Mouse (Mus musculus): ENCODE results near the gene Fam71e1. TPM values are rescaled to one million over a fixed set of nuclear protein-coding genes. Genes with fewer than 3 reads are reported as not detected.

Gene Fam71e1
- polyA plus RNA-seq, 1 experiment from 2014 or later: 11.1 TPM

DNA sequence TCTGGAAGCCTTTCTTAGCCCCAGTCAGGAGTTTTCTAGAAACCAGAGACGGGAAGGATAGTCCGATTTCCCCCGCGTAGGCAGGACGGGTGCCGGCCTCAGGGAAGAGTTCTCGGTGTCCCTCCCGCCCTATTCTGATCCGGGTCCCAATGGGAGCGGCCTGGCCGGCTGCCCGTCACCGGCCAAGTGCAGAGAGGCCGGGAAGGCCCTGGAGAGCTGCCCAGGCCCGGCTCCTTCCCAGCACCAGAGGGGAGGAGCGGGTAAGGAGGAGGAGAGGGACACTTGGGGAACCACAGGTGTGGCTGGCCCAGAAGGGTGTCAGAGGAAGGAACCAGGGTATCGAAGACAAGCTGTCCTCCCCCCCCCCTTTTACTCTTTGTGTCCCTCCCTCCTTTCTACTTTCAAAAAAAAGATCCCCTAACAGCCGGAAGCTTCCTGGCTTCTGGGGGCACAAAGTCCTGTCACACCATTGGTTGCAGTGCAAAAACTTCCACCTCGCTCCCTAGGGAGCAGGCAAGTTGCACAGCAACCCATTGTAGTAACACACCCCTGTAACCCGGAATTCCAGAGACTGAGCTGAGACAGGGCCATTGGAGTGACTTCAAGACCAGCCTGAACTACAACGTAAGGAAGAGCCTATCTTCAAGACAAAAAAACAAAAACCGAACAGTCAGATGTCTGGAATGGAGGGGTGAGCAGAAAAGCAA is 28.9 kb downstream of the Fam71e1 start:
- peak overlapping the region; percentile 62; the same call in 1 of the 2 replicates for H3K27ac ChIP-seq
- DNase-seq (ENCODE audit: low spot score): no peak
- no peaks in the 10 kb centered on the region for H3K36me3 ChIP-seq
- no peaks in the 10 kb centered on the region for H3K9me3 ChIP-seq
- peak overlapping the region; percentile 29; the same call in 1 of the 2 replicates for H3K4me3 ChIP-seq
- H3K27me3 ChIP-seq (ENCODE audit: insufficient read depth, poor library complexity, severe bottlenecking): peaks cover 95% of the 10 kb centered on the region
- WGBS: 14% methylated on average over 22 of the region's 22 CpGs
- peaks cover 30% of the 10 kb centered on the region for H3K4me1 ChIP-seq

DNA sequence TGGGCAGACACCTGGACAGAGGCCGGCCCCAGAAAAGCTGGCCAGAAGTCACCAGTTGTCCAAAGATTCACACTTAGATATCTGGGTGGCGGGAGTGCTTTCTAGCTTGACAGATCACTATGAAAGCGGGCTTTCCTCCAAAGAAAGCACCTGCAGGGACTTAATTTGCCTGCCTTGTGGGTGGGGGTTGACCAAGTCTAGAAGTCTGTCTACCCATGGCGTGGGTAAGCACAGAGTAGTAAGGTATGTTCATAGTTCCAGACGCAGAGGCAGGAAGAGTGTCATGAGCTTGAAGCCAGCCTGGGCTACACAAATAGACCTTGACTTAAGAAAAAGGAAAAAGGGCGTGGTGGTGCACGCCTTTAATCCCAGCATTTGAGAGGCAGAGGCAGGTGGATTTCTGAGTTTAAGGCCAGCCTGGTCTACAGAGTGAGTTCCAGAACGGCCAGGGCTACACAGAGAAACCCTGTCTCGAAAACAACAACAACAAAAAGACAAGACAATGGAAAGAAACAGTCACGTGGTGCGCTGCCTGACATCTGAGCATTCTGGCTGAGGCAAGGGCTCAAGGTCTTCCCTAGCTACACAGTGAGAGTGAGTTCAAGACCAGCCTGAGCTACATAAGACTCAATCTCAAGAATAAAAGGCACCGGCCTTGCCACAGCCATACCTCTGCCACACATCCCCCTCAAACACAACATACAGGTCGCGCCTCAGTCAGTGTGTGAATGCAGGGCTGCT is 30.2 kb downstream of the Fam71e1 start:
- Histone ChIP-seq H3K27me3 (ENCODE audit: insufficient read depth, poor library complexity, severe bottlenecking) (peaks cover 92% of the 10 kb centered on the region), H3K4me3 (no peak overlapping the region)

DNA sequence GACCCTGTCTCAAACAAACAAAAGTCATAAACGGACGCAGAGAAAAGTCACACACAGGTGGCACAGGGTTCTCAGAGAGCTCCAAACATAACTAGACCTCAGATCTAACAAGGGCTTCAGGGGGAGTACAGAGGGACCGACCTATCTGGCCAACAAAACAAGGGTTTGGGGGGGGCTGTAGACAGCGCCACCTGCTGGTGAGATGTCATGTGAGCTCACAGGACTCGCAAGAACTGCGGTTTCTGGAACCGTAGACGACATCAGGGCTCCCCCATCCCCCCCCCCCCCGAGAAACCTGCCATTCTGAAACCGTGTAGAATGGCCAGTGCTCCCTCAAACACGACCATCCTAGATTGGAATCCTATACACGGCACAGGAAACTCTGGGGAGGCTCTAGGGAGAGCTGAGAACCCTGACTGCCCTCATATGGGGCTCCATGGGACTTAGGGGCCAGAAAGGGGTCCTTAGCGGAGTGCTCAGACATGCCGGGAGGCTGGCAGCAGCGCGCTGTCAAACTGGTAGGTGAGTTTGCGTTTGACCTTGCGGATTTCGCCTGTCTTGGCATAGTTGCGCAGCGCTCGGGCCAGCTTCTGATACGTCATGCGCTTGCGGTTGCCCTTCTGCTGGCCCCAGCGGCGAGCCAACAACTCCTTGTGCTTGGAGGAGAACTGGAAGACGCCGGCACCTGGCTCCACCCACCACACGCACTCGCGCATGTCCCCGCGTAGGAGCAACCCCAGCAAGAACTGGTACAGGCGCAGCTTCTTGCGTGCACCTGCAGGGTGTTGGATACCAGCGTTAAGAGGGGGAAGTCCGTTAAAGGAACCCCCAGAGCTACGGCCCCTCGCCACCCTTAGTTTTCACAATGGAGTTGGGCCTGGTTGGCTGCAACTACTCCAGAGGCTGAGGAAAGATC is 31.4 kb downstream of the Fam71e1 start:
- Histone ChIP-seq H3K4me3 (peak overlapping the region; percentile 58), H3K27me3 (ENCODE audit: insufficient read depth, poor library complexity, severe bottlenecking) (peaks cover 80% of the 10 kb centered on the region), H3K36me3 (peaks cover 6% of the 10 kb centered on the region), H3K4me1 (peaks cover 23% of the 10 kb centered on the region), H3K27ac (peak overlapping the region; percentile 79), H3K9me3 (no peaks in the 10 kb centered on the region)
- 6% methylated on average over 40 of the region's 40 CpGs for WGBS
- peak; percentile 88 for DNase-seq (ENCODE audit: low spot score)

More for the DNA sequence above, 30.2 kb downstream of the Fam71e1 start:
- Histone ChIP-seq H3K27ac (no peak overlapping the region), H3K4me1 (peaks cover 29% of the 10 kb centered on the region), H3K36me3 (no peaks in the 10 kb centered on the region), H3K9me3 (no peaks in the 10 kb centered on the region)
- whole genome bisulfite sequencing: 83% methylated on average over 14 of the region's 14 CpGs
- no peak for DNase-seq (ENCODE audit: low spot score)

GRCm38 (mm10) chr7:44529518-44529917 is 33.1 kb downstream of the Fam71e1 start:
- WGBS: 67% methylated on average over 5 of the region's 5 CpGs
- Histone ChIP-seq H3K27me3 (ENCODE audit: insufficient read depth, poor library complexity, severe bottlenecking) (peaks cover 62% of the 10 kb centered on the region), H3K27ac (no peak overlapping the region), H3K36me3 (peaks cover 23% of the 10 kb centered on the region), H3K4me1 (peaks cover 23% of the 10 kb centered on the region), H3K4me3 (no peak overlapping the region), H3K9me3 (no peaks in the 10 kb centered on the region)
- DNase-seq (ENCODE audit: low spot score): no peak

GRCm38 (mm10) chr7:44530507-44530906 is 34.1 kb downstream of the Fam71e1 start:
- H3K4me1 ChIP-seq: peaks cover 17% of the 10 kb centered on the region
- H3K9me3 ChIP-seq: no peaks in the 10 kb centered on the region
- DNase-seq (ENCODE audit: low spot score): no peak
- H3K27ac ChIP-seq: no peak overlapping the region
- no peak overlapping the region for H3K4me3 ChIP-seq
- peaks cover 33% of the 10 kb centered on the region for H3K36me3 ChIP-seq
- H3K27me3 ChIP-seq (ENCODE audit: insufficient read depth, poor library complexity, severe bottlenecking): peaks cover 53% of the 10 kb centered on the region
- 76% methylated on average over 3 of the region's 3 CpGs for WGBS

DNA sequence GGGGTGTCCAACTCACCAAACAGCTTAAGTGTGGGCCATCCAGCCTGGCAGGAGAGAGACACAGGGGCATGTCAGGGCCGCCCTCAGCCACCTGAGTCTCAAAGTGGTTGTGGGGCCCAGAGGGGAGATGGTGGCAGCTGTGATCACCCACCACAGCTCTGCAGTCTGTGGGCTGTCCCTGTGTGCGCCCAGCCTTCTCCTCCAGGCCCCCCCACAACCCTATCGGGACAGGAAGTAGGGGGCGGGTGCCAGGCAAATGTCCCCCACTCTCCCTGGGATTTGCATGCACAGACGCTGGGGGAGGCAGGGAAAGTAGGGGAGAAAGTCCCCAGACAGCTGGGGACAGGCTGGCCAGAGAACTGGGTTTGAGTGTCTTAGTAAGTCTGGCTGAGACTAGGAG is 34.8 kb downstream of the Fam71e1 start:
- Histone ChIP-seq H3K4me3 (no peak overlapping the region), H3K36me3 (peaks cover 40% of the 10 kb centered on the region), H3K27ac (no peak overlapping the region), H3K4me1 (peaks cover 17% of the 10 kb centered on the region), H3K9me3 (no peaks in the 10 kb centered on the region), H3K27me3 (ENCODE audit: insufficient read depth, poor library complexity, severe bottlenecking) (peaks cover 46% of the 10 kb centered on the region)
- DNase-seq (ENCODE audit: low spot score): no peak
- 60% methylated on average over 5 of the region's 5 CpGs for WGBS

DNA sequence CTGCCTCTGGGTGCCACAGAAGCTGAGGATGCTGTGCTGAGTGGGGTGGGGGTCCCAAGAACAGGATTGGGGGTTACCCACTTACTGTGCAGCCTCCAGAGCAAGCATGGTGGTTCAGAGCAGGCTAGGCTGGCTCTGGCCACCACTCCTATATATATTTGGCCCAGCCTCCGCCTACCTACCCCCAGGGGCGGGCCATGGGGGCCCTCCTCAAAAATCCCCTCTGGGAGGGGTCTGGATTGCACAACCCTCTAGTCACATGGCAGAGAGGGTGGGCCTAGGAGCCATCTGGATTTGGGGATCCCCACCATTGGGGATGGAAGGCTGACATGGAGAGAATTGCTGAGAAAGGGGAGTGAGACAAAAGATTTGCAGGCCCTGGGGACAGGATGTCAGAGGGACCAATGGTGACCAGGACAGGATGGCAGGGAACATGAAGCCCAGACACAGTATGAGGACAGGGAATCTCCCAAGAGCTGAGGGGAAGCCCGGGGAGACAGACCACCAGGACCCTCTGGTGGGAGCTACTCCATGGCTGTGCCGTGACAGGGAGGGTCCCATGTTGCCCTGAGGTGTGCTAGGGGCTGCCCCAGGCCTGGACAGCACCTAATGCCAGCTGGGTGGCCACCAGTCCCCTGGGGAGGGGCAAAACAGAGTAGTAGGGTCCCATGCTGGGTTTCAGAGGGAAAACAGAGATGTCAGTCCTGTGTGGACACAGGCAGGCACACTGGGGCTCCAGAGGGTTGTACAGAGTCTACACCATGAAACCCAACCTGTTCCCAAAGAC is 35.8 kb downstream of the Fam71e1 start, which contains the start of gene Spib:
Spib (minus strand) TSS at position 126 of the 787 bp plus-strand sequence.
- DNase-seq (ENCODE audit: low spot score): no peak
- Histone ChIP-seq H3K4me1 (peaks cover 17% of the 10 kb centered on the region), H3K27ac (no peak within 1 kb of the TSS), H3K9me3 (no peaks in the 10 kb centered on the region), H3K36me3 (peaks cover 50% of the 10 kb centered on the region), H3K27me3 (ENCODE audit: insufficient read depth, poor library complexity, severe bottlenecking) (peaks cover 36% of the 10 kb centered on the region), H3K4me3 (no peak within 1 kb of the TSS)
- WGBS: 82% methylated on average over 4 of the region's 4 CpGs

GRCm38 (mm10) chr7:44532918-44533745 is 36.8 kb downstream of the Fam71e1 start:
- peaks cover 10% of the 10 kb centered on the region for H3K4me1 ChIP-seq
- no peaks in the 10 kb centered on the region for H3K9me3 ChIP-seq
- no peak for DNase-seq (ENCODE audit: low spot score)
- 88% methylated on average over 29 of the region's 29 CpGs for WGBS
- no peak overlapping the region for H3K27ac ChIP-seq
- H3K36me3 ChIP-seq: peaks cover 60% of the 10 kb centered on the region
- H3K4me3 ChIP-seq: no peak overlapping the region
- H3K27me3 ChIP-seq (ENCODE audit: insufficient read depth, poor library complexity, severe bottlenecking): peaks cover 26% of the 10 kb centered on the region

DNA sequence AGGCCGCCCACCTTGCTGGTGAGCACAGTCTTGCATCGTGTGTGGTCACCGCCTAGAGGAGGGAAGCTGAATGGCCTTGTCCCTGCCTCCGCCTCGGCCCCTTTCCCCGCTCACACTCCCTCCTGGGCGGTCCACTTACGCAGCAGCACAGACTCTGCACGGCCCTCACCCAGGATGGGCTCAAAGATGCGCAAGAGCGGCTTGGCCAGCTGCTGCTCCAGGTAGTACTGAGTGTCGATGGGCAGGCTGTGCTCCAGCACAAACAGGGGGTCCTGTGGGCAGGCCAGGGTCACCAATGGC is 37.3 kb downstream of the Fam71e1 start:
- H3K27ac ChIP-seq: no peak overlapping the region
- H3K27me3 ChIP-seq (ENCODE audit: insufficient read depth, poor library complexity, severe bottlenecking): peaks cover 21% of the 10 kb centered on the region
- peaks cover 5% of the 10 kb centered on the region for H3K4me1 ChIP-seq
- 80% methylated on average over 12 of the region's 12 CpGs for WGBS
- DNase-seq (ENCODE audit: low spot score): no peak
- no peak overlapping the region for H3K4me3 ChIP-seq
- H3K36me3 ChIP-seq: peaks cover 65% of the 10 kb centered on the region
- H3K9me3 ChIP-seq: no peaks in the 10 kb centered on the region

DNA sequence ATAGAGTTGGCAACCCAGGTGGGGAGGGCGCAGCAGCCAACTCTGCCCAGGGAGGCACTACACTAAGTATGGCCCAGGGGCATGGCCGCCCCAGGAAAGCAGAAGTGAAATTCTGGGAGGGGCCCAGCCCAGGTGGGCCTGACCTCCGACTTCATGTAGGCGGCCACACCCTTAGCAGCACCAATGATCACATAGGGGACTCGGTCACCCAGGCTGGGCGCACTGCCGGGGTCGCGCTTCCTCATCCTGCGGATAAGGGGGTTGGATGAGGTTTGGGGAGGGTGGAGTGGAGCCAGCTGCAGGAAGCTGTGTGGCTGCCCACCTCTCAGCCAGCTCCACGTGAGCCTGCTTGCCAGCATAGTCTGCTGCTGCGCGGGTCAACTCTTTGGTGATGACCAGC is 37.9 kb downstream of the Fam71e1 start:
- Histone ChIP-seq H3K4me1 (peaks cover 4% of the 10 kb centered on the region; the same call in 1 of the 2 replicates), H3K27ac (no peak overlapping the region), H3K27me3 (ENCODE audit: insufficient read depth, poor library complexity, severe bottlenecking) (peaks cover 15% of the 10 kb centered on the region), H3K36me3 (peaks cover 71% of the 10 kb centered on the region), H3K9me3 (no peaks in the 10 kb centered on the region), H3K4me3 (no peak overlapping the region)
- no peak for DNase-seq (ENCODE audit: low spot score)
- 87% methylated on average over 13 of the region's 13 CpGs for WGBS

DNA sequence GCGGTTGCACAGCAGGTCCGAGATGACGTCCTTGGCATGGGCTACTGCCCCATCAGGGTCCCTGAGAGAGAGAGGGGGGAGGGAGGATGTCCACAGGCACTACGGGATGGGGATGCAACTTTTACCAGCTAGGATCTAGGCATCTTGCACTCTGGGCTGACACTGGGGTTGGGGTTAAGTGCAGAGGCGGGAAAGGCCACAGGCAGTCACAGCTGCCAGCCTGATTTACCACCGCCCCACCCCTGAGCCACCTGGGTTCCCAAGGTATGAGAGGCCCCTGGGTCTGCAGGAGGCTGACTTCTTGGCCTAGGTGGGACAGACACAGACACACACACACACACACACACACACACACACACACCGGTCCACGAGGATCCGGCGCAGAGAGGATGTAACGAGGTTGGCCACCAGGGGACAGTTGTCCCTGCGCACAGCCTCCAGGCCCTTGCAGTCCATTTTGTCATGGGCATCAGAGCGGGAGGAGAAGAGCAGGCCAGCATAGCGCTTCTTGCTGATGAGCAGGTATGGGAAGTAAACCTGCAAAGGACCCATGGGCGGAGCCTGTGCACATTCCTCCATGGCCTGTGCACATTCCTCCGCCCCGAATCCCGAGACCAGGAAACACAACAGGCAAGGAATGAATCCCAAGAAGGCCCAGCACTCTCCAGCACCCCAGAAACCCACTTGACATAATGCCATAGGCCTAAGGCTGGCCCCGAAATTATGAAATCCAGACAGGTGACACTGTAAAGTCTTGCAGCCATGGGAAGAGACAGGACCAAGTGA is 38.5 kb downstream of the Fam71e1 start:
- H3K27me3 ChIP-seq (ENCODE audit: insufficient read depth, poor library complexity, severe bottlenecking): peaks cover 9% of the 10 kb centered on the region; the same call in 1 of the 2 replicates
- 88% methylated on average over 19 of the region's 19 CpGs for WGBS
- no peak overlapping the region for H3K27ac ChIP-seq
- H3K9me3 ChIP-seq: no peaks in the 10 kb centered on the region
- peaks cover 77% of the 10 kb centered on the region for H3K36me3 ChIP-seq
- no peak for DNase-seq (ENCODE audit: low spot score)
- H3K4me1 ChIP-seq: peaks cover 4% of the 10 kb centered on the region; the same call in 1 of the 2 replicates
- no peak overlapping the region for H3K4me3 ChIP-seq
